Mouse (Mus musculus) frontal cortex, postnatal 25 days (tissue): ENCODE measurements around the gene Olfr110.
"Not testable (repeated sequence)": the region's sequence is repeated elsewhere in the genome, so short reads cannot be mapped to it uniquely, and the experiment has no call there.

Experiments
- DNase-seq, 2 experiments: peaks; one replicate each; pipeline ENCODE4 v3.0.0; 2022; ENCODE audit warnings: low spot score in 2 of 2

The Olfr110 gene

GRCm38 (mm10) chr17:37491930-37492518 lies at the start of gene Olfr110:
Gene Olfr110, plus strand, starts transcription at chr17:37492468.
- no peak for DNase-seq

- no peak for DNase-seq
These were observed 47.1 kb upstream of the Olfr110 start, which contains the start of gene Olfr108 for GRCm38 (mm10) chr17:37445180-37445579. Gene Olfr108, plus strand, starts transcription at chr17:37445480.

- DNase-seq: no peak
These were observed 33.7 kb upstream of the Olfr110 start, which contains the start of gene Olfr109 for GRCm38 (mm10) chr17:37458616-37459015. Gene Olfr109, plus strand, starts transcription at chr17:37458916.

- DNase-seq: no peak
These were observed 8.8 kb upstream of the Olfr110 start, which contains the start of gene H2-M2 for GRCm38 (mm10) chr17:37483452-37483851. Gene H2-M2, minus strand, starts transcription at chr17:37483552.

- DNase-seq: no peak
These were observed 15.5 kb downstream of the Olfr110 start, which contains the start of gene Olfr111 for GRCm38 (mm10) chr17:37507730-37508129. Gene Olfr111, plus strand, starts transcription at chr17:37508030.

- not testable (repeated sequence) for DNase-seq
These were observed 32.3 kb downstream of the Olfr110 start for GRCm38 (mm10) chr17:37524612-37525011.

GRCm38 (mm10) chr17:37525427-37525826 lies 33.2 kb downstream of the Olfr110 start:
- DNase-seq: not testable (repeated sequence)

- DNase-seq: no peak
These were observed 42.9 kb downstream of the Olfr110 start for GRCm38 (mm10) chr17:37535173-37535572.

GRCm38 (mm10) chr17:37538416-37538815 lies 46.1 kb downstream of the Olfr110 start:
- not testable (repeated sequence) for DNase-seq

- no peak for DNase-seq
These were observed 49.3 kb downstream of the Olfr110 start for GRCm38 (mm10) chr17:37541454-37542119.

- no peak for DNase-seq
These were observed 51.6 kb downstream of the Olfr110 start for GRCm38 (mm10) chr17:37543800-37544435.
